ENCODE assay signal across 27 mouse cellular contexts in genomic region chr9:9262479-9262878, GRCm38 (mm10).
"Had no signal": no experiment of that assay in that cellular context is flagged by ENCODE, and none has a peak within 500 bp of the region (broad histone marks: within the 10 kb centered on the region; RNA-seq: fewer than 3 reads in every experiment).

No protein-coding gene starts in this region.

- H3K36me3 ChIP-seq: embryonic facial prominence, embryonic 10.5 days; embryonic facial prominence, embryonic 12.5 days; embryonic facial prominence, embryonic 13.5 days; embryonic facial prominence, embryonic 15.5 days; forebrain, embryonic 10.5 days; forebrain, embryonic 12.5 days; forebrain, embryonic 15.5 days had no signal

- ATAC-seq: forebrain, embryonic 15.5 days; forebrain, postnatal 0 days had no signal

- H3K9ac ChIP-seq: embryonic facial prominence, embryonic 12.5 days; embryonic facial prominence, embryonic 13.5 days; embryonic facial prominence, embryonic 15.5 days; forebrain, embryonic 12.5 days; forebrain, embryonic 13.5 days; forebrain, embryonic 15.5 days; forebrain, postnatal 0 days had no signal

- DNase-seq: cerebellum, adult 2 months; cerebellum, adult 8-10 months; cerebellum, adult 9-10 months; cerebellum, adult 9-11 months; cerebellum, postnatal 10 days; cerebellum, postnatal 14 days; cerebellum, postnatal 25 days; cerebellum, postnatal 36 days; embryo, embryonic 11 days; forebrain, postnatal 0 days; gastrocnemius, adult 2 months; gastrocnemius, postnatal 10 days; gastrocnemius, postnatal 14 days; gastrocnemius, postnatal 25 days; gastrocnemius, postnatal 36 days; heart, adult 11 months; heart, adult 18-20 months; heart, adult 2 months had no signal

- H3K9me3 ChIP-seq: embryonic facial prominence, embryonic 10.5 days; embryonic facial prominence, embryonic 12.5 days; embryonic facial prominence, embryonic 13.5 days; embryonic facial prominence, embryonic 15.5 days; forebrain, embryonic 10.5 days; forebrain, embryonic 12.5 days; forebrain, embryonic 13.5 days; forebrain, embryonic 15.5 days had no signal

- H3K27ac ChIP-seq: embryonic facial prominence, embryonic 10.5 days; embryonic facial prominence, embryonic 12.5 days; embryonic facial prominence, embryonic 13.5 days; embryonic facial prominence, embryonic 15.5 days; forebrain, embryonic 10.5 days; forebrain, embryonic 12.5 days; forebrain, embryonic 13.5 days; forebrain, embryonic 15.5 days; gastrocnemius, adult 2 months; heart, adult 2 months had no signal

- H3K4me2 ChIP-seq: embryonic facial prominence, embryonic 12.5 days; embryonic facial prominence, embryonic 13.5 days; embryonic facial prominence, embryonic 15.5 days; forebrain, embryonic 12.5 days; forebrain, embryonic 13.5 days; forebrain, embryonic 15.5 days had no signal

- H3K4me3 ChIP-seq: embryonic facial prominence, embryonic 10.5 days; embryonic facial prominence, embryonic 12.5 days; embryonic facial prominence, embryonic 13.5 days; embryonic facial prominence, embryonic 15.5 days; erythroblast, embryonic 14.5 days; forebrain, embryonic 10.5 days; forebrain, embryonic 12.5 days; forebrain, embryonic 13.5 days; forebrain, embryonic 15.5 days; gastrocnemius, adult 2 months; heart, adult 2 months had no signal

- H3K4me1 ChIP-seq: embryonic facial prominence, embryonic 10.5 days; embryonic facial prominence, embryonic 12.5 days; embryonic facial prominence, embryonic 15.5 days; forebrain, embryonic 15.5 days had no signal

- H3K27me3 ChIP-seq: embryonic facial prominence, embryonic 12.5 days; embryonic facial prominence, embryonic 13.5 days; embryonic facial prominence, embryonic 15.5 days; forebrain, embryonic 12.5 days; forebrain, embryonic 13.5 days; forebrain, embryonic 15.5 days had no signal
